Mouse (Mus musculus): ENCODE results near the gene Knstrn. TPM values are rescaled to one million over a fixed set of nuclear protein-coding genes. Genes with fewer than 3 reads are reported as not detected.

Knstrn gene
- polyA plus RNA-seq (2015; fragmentation: Nextera tagmentation; extraction: Ambion mirVana) = 49.6 and 52.6 TPM in 2 replicates

DNA sequence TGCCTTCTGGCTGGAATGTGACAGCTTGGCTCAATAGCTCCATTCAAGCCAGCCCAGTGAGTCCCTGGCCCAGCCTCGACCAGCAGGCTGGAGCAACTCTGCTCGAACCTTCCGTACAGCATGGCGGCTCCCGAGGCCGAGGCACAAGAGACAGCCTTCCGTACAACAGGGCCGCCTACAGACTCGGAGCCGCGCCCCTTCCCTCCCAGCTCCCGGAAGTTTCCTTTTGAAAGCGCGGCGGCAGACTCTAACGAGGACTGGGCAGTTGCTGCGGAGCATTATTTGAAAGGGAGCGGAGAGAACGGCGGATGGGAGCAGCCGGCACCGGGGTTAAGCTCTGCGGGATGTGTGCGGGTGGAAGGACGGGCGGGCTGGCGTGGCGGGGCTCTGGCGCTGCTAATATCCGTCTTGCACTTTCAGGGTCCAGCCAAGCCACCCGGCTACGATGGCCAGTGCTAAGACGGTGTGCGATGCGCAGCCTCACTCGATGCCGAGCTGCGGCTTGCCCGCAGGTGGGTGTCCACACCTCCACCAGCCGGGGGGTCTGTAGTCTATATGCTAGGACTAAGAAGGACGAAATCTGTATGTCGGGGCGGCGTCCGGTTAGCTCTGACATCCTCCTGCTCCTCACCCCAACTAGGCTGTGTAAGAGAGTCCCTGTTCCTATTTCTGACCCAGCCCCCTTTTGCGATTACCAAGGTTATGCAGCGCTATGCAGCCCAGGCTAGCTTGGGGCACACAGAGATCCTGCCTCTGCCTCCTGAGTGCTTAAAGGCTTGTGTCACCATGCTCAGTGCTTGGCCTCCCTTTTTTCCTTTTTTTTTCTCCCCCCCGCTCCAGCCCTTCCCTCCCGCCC, at the start of gene Knstrn:
Gene Knstrn, plus strand, starts transcription at position 23 of the 856 bp plus-strand sequence.
- H3K9ac ChIP-seq (replicated peaks; ENCODE audit: low read depth, low read length) = peak within 1 kb of the TSS; percentile 64
- no peaks in the 10 kb centered on the region for H3K36me3 ChIP-seq (ENCODE audit: control insufficient read depth, insufficient read depth)
- peak; percentile 99 for ATAC-seq
- H3K27ac ChIP-seq (ENCODE audit: low read length) = no peak within 1 kb of the TSS
- peak within 1 kb of the TSS; percentile 75 for H3K4me3 ChIP-seq (replicated peaks; ENCODE audit: low read length)
- H3K4me1 ChIP-seq (replicated peaks; ENCODE audit: control insufficient read depth, insufficient read depth, low read length) = peaks cover 16% of the 10 kb centered on the region
- no peaks in the 10 kb centered on the region for H3K9me3 ChIP-seq (ENCODE audit: control insufficient read depth, low read length)
- WGBS = under 1% methylated on average over 49 of the region's 49 CpGs
- no peaks in the 10 kb centered on the region for H3K27me3 ChIP-seq (replicated peaks; ENCODE audit: control insufficient read depth, insufficient read depth, low read length)
- peak within 1 kb of the TSS; percentile 97 for H3K4me2 ChIP-seq (ENCODE audit: low read length)

DNA sequence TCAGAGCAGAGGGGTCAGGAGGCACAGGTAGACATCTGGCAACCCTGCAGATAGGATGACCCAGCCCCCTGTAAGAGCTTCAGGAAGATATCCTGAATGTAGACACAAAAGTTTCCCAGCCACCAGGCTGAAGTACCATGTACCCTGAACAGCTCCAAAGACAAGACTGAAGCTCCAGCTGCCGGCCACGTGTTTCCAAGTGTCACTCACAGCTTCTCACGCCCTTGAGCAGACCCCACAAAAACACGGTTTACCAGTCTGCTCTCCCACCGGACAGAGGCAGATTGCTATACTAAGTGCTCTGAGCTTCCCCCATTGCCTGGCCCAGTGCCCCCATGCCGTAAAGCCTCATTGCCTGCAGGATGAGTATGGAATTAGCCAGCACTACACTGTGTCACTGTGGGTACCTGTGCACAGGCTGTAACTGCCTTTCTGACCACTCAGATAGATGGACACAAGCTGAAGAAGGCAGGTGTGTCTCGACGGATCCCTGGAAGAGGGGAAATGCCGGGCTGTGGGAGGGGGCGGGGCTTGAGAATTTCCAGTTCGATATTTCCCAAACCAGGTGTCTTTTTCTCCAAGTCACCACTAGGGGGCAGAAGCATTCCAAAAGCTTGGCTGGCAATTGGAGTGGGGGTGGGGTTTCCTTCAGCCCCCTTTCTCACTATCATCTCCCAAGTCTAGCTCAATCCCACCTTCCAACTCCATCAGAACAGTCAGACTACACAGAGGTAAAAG, 49.5 kb upstream of the Knstrn start:
- peak overlapping the region; percentile 8; the same call in 1 of the 2 replicates for H3K27ac ChIP-seq (ENCODE audit: low read length)
- H3K27me3 ChIP-seq (replicated peaks; ENCODE audit: control insufficient read depth, insufficient read depth, low read length) = no peaks in the 10 kb centered on the region
- no peak for ATAC-seq
- no peak overlapping the region for H3K4me3 ChIP-seq (replicated peaks; ENCODE audit: low read length)
- H3K9ac ChIP-seq (replicated peaks; ENCODE audit: low read depth, low read length) = no peak overlapping the region
- no peaks in the 10 kb centered on the region for H3K9me3 ChIP-seq (ENCODE audit: control insufficient read depth, low read length)
- 20% methylated on average over 11 of the region's 11 CpGs for WGBS
- H3K36me3 ChIP-seq (ENCODE audit: control insufficient read depth, insufficient read depth) = no peaks in the 10 kb centered on the region
- H3K4me1 ChIP-seq (replicated peaks; ENCODE audit: control insufficient read depth, insufficient read depth, low read length) = peaks cover 42% of the 10 kb centered on the region
- H3K4me2 ChIP-seq (ENCODE audit: low read length) = no peak overlapping the region

DNA sequence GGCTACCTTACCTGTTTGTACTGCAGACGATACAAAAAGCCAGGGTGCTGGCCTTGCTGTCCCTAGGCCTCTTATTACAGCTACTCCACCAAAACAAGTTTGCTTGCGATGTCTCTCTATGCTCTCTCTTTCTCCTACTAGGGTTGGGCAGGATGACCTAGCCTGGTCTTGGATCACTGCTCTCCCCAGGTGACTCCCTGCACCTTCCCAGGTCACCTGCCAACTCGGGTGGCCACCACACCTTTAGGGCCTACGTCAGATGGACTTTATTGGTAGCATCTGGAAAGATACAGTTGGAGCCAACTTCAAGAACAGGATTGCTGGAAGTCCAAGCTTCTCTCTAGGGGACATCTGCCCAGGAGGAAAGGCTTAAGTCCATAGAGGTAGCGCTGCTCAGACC, 48.9 kb upstream of the Knstrn start:
- Histone ChIP-seq H3K27me3 (replicated peaks; ENCODE audit: control insufficient read depth, insufficient read depth, low read length) (no peaks in the 10 kb centered on the region), H3K9ac (replicated peaks; ENCODE audit: low read depth, low read length) (no peak overlapping the region), H3K36me3 (ENCODE audit: control insufficient read depth, insufficient read depth) (no peaks in the 10 kb centered on the region), H3K4me2 (ENCODE audit: low read length) (no peak overlapping the region), H3K4me1 (replicated peaks; ENCODE audit: control insufficient read depth, insufficient read depth, low read length) (peaks cover 39% of the 10 kb centered on the region), H3K9me3 (ENCODE audit: control insufficient read depth, low read length) (no peaks in the 10 kb centered on the region), H3K4me3 (replicated peaks; ENCODE audit: low read length) (no peak overlapping the region), H3K27ac (ENCODE audit: low read length) (no peak overlapping the region)
- 86% methylated on average over 5 of the region's 5 CpGs for WGBS
- ATAC-seq = no peak

DNA sequence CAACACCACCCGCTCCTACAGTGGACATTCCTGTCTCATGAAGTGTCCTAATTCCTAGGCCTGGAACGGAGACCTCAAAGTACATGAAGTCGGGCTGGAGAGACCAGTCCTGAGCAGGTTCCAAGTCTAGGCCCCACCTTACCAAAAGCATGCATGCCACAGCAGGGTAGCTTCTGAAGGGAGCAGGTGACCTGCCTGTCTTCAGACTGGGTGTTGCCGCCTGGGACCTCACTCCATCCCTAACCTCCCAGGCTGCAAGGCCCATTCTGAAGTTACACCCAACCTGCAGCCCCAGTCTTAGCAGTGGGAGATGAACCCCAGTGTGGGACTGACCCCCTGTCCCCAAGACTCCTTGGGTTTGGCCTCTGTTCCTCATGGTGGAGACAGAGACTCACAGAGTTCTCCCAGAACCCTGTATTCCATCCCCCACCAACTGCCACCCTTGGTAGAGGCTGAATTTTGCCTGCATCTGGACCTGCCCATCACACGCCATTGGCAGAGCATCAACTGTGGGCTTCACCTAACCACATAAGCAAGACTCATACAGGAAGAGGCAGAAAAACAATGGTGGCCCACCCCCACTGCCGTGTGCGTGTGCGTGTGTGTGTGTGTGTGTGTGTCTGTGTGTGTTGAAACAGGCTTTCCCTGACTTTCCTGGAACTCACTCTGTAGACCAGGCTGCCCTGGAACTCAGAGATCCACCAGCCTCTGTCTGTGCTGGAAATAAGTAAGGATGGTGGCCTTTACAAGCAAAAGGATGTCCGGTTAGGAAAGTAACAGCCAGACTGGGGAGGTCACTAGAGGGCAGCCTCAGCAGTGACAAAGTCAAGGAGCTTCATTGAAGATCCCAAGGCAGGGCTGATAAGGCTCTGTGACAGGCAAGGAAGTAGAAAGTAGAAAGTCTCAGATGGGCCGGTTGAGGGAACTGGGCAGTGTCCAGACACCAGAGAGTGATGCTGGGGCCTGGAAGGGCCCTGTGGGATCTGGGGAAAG, 47.5 kb upstream of the Knstrn start:
- H3K9me3 ChIP-seq (ENCODE audit: control insufficient read depth, low read length) = no peaks in the 10 kb centered on the region
- WGBS = 80% methylated on average over 10 of the region's 10 CpGs
- peaks cover 24% of the 10 kb centered on the region for H3K4me1 ChIP-seq (replicated peaks; ENCODE audit: control insufficient read depth, insufficient read depth, low read length)
- H3K9ac ChIP-seq (replicated peaks; ENCODE audit: low read depth, low read length) = no peak overlapping the region
- no peak overlapping the region for H3K4me2 ChIP-seq (ENCODE audit: low read length)
- no peak overlapping the region for H3K4me3 ChIP-seq (replicated peaks; ENCODE audit: low read length)
- ATAC-seq = no peak
- 0 out of 2 replicates have a peak, but pooled peaks cover 3% of the 10 kb centered on the region for H3K27me3 ChIP-seq (replicated peaks; ENCODE audit: control insufficient read depth, insufficient read depth, low read length)
- no peak overlapping the region for H3K27ac ChIP-seq (ENCODE audit: low read length)
- no peaks in the 10 kb centered on the region for H3K36me3 ChIP-seq (ENCODE audit: control insufficient read depth, insufficient read depth)

DNA sequence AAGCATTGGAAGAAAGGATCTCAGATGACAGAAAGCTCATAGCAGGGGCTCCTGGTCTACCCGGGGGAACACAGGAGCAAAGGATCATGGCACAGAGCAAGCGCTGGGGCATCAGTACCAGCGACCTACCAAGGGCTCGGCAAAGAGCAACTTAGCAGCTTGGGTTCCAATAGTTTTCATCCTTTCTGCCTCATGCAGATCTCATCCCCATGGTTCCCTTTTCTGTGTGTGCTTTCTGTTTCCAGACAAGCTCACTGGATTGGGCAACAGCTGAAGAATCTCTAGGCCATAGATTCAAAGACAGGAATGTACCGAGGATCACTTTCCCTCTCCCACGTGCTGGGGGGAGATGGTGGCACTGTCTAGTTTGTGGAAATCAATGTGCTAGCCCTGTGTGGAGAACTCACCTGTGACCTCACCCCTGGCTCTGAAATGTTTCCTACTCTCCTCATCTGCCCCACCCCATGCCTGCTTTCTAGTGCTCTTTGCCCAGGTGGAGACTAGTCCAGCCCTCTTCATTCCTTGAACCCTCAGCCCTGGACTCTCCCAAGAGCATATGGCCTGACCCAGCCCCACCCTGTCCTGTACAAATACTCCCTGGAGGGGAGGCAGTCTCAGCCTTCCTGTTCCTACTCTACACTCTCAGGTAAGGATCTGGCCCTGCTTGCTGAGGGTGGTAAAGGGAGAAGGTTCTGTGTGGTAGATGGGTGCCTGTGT, 41.5 kb upstream of the Knstrn start, which contains the start of gene Phgr1:
Gene Phgr1, plus strand, starts transcription at position 612 of the 717 bp plus-strand sequence.
- 77% methylated on average over 6 of the region's 6 CpGs for whole genome bisulfite sequencing
- Histone ChIP-seq H3K4me1 (replicated peaks; ENCODE audit: control insufficient read depth, insufficient read depth, low read length) (peaks cover 16% of the 10 kb centered on the region), H3K36me3 (ENCODE audit: control insufficient read depth, insufficient read depth) (no peaks in the 10 kb centered on the region), H3K9ac (replicated peaks; ENCODE audit: low read depth, low read length) (no peak within 1 kb of the TSS), H3K27ac (ENCODE audit: low read length) (no peak within 1 kb of the TSS), H3K4me2 (ENCODE audit: low read length) (no peak within 1 kb of the TSS), H3K27me3 (replicated peaks; ENCODE audit: control insufficient read depth, insufficient read depth, low read length) (0 out of 2 replicates have a peak, but pooled peaks cover 3% of the 10 kb centered on the region), H3K9me3 (ENCODE audit: control insufficient read depth, low read length) (no peaks in the 10 kb centered on the region), H3K4me3 (replicated peaks; ENCODE audit: low read length) (no peak within 1 kb of the TSS)
- ATAC-seq = no peak

DNA sequence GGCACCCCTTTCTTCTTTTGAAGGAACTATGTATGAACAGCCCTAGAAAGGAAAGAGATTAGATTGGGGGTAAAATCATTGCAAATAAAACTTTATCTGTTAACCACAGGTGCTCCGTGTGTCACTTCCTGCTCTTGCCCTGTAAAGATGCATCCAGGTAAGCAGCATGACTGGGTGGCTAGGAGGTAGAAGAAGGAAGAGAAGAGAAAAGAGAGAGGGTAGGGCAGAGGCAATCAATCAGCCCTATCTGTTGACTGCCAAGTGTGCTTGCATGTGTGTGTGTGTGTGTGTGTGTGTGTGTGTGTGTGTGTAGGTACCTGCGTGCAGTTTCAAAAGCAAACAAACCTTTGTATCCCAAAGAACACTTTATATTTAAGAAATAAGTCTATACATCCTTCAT, 39.3 kb upstream of the Knstrn start:
- H3K27me3 ChIP-seq (replicated peaks; ENCODE audit: control insufficient read depth, insufficient read depth, low read length) = 0 out of 2 replicates have a peak, but pooled peaks cover 3% of the 10 kb centered on the region

DNA sequence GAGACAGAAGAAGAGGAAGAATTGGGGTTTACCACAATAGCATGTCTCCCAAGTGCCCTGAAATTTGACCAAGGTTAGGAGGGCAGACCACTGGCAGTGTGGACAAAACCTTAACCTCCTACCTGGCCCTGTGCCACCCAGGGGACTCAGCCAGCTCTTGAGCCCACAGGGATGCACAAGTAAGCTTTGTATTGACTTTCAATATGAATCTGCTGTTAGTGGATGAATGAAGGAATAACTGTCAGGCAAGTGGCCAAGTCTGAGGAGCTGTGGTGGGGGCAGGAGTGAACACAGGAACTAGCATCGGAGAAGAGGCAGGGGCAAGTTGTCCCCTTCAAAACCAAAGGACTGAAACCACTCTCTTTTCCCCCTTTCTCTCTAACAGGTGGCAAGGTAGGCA, 38.4 kb upstream of the Knstrn start:
- Histone ChIP-seq H3K4me3 (replicated peaks; ENCODE audit: low read length) (no peak overlapping the region), H3K4me2 (ENCODE audit: low read length) (no peak overlapping the region), H3K4me1 (replicated peaks; ENCODE audit: control insufficient read depth, insufficient read depth, low read length) (peaks cover 25% of the 10 kb centered on the region), H3K27me3 (replicated peaks; ENCODE audit: control insufficient read depth, insufficient read depth, low read length) (0 out of 2 replicates have a peak, but pooled peaks cover 3% of the 10 kb centered on the region), H3K9me3 (ENCODE audit: control insufficient read depth, low read length) (no peaks in the 10 kb centered on the region), H3K27ac (ENCODE audit: low read length) (peak overlapping the region; percentile 37; the same call in 1 of the 2 replicates), H3K36me3 (ENCODE audit: control insufficient read depth, insufficient read depth) (no peaks in the 10 kb centered on the region), H3K9ac (replicated peaks; ENCODE audit: low read depth, low read length) (no peak overlapping the region; the same call in 1 of the 2 replicates)
- no peak for ATAC-seq
- 35% methylated on average over 1 of the region's 1 CpGs for WGBS

More for the DNA sequence above, 39.3 kb upstream of the Knstrn start:
- 100% methylated on average over 2 of the region's 2 CpGs for WGBS
- Histone ChIP-seq H3K4me2 (ENCODE audit: low read length) (no peak overlapping the region), H3K27ac (ENCODE audit: low read length) (no peak overlapping the region), H3K9me3 (ENCODE audit: control insufficient read depth, low read length) (no peaks in the 10 kb centered on the region), H3K4me3 (replicated peaks; ENCODE audit: low read length) (no peak overlapping the region), H3K9ac (replicated peaks; ENCODE audit: low read depth, low read length) (no peak overlapping the region), H3K36me3 (ENCODE audit: control insufficient read depth, insufficient read depth) (no peaks in the 10 kb centered on the region), H3K4me1 (replicated peaks; ENCODE audit: control insufficient read depth, insufficient read depth, low read length) (peaks cover 21% of the 10 kb centered on the region)
- ATAC-seq = no peak

DNA sequence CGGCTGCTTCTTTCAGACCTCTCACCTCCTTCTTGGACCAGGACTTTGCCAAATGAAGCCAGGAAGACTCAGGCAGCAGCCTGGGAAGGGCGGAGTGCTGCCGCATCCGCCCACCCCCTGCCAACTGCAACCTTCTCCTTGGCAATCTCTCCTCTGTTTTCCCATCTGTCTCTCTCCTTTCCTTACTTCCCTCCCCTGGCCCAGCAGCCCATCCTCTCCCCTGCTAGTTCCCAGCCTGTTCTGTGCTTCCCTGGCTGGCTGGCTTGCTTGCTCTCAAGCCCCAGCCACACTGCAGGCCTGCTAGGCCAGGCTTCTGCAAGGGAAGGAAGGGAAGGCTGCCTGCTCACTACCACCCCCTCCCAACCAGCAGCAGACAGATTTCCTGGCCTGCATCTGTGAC, 38.0 kb upstream of the Knstrn start:
- Histone ChIP-seq H3K9ac (replicated peaks; ENCODE audit: low read depth, low read length) (peak overlapping the region; percentile 7; the same call in 1 of the 2 replicates), H3K4me3 (replicated peaks; ENCODE audit: low read length) (no peak overlapping the region), H3K27me3 (replicated peaks; ENCODE audit: control insufficient read depth, insufficient read depth, low read length) (0 out of 2 replicates have a peak, but pooled peaks cover 3% of the 10 kb centered on the region), H3K4me1 (replicated peaks; ENCODE audit: control insufficient read depth, insufficient read depth, low read length) (peaks cover 28% of the 10 kb centered on the region), H3K9me3 (ENCODE audit: control insufficient read depth, low read length) (no peaks in the 10 kb centered on the region), H3K4me2 (ENCODE audit: low read length) (no peak overlapping the region), H3K27ac (ENCODE audit: low read length) (peak overlapping the region; percentile 73), H3K36me3 (ENCODE audit: control insufficient read depth, insufficient read depth) (no peaks in the 10 kb centered on the region)
- 63% methylated on average over 3 of the region's 4 CpGs for WGBS
- peak; percentile 62 for ATAC-seq

All from forebrain, embryonic 16.5 days (tissue).